Mouse (Mus musculus) B cell, adult 2 months (primary cell): ENCODE measurements around the gene Gucd1.
"Not testable (repeated sequence)": the region's sequence is repeated elsewhere in the genome, so short reads cannot be mapped to it uniquely, and the experiment has no call there.

Source experiments
- DNase-seq, 2 experiments: peaks; one replicate each; pipeline ENCODE4 v3.0.0; 2022

Gene Gucd1

GRCm38 (mm10) chr10:75534934-75535333 lies 17.2 kb upstream of the Gucd1 start:
- DNase-seq, result no peak

DNA sequence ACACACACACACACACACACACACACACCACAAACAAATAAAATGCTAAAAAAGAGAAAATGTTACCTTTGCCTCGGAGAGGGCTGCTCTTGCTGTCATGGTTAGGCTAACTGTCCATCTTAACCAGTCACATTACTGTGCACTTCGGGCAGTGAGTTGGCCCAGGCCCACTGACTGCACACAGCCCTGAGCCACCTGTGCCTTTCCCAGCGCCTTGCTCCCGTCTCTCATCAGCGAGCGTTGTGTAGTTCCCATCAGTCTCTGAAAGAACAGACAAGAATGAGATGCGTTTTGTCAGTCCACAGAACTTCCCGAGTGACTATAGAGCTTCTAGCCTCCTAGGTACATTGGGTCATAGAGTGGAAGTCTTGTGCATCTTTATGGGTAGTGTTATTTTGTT lies 16.4 kb upstream of the Gucd1 start:
- DNase-seq, result no peak

- no peak for DNase-seq
Measured at GRCm38 (mm10) chr10:75531532-75532090, 13.8 kb upstream of the Gucd1 start.

DNA sequence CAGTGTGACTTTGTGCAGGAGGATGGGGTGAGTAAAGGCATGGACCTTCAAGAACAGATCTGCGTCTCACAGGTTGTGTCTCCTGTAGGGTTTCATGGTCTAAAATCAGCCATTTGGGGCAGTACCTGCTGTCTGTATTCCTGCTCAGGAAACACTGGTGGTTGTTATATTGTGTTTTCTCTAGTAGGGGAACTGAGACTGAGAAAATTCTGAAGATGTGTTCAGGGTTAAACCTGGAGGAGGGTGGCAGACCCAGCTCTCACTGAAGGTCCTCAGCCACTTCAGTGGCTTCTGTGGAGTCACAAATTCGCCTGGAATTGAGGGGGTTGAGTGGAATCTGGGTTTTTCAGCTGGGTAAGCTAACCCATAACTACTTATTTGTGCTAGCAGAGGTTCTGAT lies 12.6 kb upstream of the Gucd1 start:
- no peak for DNase-seq

DNA sequence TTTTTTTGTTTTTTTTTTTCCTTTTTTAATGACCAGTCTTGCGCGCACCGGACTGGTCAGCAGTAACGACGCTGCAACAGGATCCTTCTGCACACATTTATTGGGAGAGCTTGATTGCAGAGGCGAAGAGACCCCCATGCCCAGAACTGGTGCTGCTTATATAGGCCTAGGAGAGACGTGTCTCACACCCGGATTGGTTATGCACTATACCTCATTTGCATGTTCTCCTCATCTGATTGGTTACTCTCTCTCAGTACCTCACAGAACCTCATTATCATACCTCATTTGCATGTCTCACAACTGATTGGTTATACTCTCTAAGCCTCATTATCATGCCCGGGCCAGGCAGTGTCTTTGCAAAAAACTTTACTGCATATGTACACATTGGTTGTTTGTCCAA lies 7.7 kb upstream of the Gucd1 start:
- DNase-seq, result not testable (repeated sequence)

DNA sequence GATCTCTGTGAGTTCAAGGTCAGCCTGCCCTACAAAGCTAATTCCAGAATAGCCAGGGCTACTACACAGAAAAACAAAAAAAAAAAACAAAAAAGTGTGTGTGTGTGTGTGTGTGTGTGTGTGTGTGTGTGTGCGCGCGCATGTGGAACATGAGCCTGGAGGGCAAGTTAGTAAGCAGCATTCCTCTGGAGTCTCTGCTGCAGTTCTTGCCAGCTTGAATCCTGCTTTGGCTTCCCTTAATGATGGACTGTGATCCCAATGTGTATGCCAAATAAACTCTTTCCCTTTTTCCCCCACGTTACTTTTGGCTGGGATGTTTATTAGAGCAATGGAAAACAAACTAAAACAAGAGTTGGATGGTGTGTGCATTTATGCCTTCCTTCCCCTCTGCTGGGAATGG lies 3.9 kb upstream of the Gucd1 start:
- no peak for DNase-seq

DNA sequence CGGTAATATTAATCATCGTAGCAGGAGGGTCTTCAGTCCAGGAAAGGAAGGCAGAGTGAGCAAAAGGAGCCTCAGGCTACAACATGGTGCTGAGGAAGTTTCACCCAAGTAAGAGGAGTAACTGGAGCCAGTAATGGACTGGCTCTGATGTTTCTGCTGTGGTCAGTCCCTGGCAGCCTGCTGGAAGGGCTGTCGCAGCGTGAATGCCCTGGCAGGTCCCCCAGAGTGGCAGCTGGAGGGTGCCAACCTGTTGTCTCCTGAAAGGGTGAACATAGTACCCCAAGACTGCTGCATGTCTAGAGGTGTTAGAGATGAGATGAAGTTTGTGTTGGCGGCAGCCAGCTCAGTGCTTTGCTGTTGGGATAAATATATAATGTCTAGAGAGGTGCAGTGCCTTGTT lies 2.8 kb upstream of the Gucd1 start:
- no peak for DNase-seq

DNA sequence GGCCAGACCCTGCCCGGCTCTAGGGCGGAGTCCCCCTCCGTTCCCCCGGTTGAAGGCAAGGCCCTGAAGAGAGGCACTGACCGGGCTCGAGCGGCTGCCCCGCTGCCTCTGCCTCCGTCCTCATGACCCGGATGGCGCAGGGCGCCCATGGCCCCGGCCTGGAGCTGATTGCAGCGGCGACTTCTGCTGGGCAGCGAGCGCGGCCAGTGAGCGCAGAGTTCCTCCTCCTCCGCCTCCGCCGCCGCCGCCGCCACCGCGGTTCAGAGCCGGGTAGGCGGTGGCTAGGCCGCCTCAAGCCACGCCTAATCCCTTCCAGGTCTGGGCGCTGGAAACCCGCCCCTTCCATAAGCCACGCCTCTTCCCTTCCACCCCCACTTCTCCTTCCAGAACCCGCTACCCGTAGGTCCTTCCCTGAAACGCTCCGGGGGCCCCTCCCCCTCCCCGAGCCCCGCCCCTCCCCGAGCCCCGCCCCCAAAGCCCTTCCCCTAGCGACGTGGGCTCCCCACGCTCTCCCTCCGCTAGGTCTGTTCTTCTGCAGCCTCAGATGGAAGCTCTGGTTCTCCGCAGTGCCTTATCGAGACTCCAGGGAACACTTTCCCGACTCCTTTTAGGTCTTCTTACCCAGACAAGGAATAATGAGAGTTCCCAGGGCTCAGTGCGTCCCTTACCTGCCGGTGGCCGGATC lies 557 bp downstream of the Gucd1 start, which contains the start of gene Snrpd3:
Gene Snrpd3, plus strand, starts transcription at position 479 of the 685 bp plus-strand sequence.
- DNase-seq, result peak; percentile 93 to 94

DNA sequence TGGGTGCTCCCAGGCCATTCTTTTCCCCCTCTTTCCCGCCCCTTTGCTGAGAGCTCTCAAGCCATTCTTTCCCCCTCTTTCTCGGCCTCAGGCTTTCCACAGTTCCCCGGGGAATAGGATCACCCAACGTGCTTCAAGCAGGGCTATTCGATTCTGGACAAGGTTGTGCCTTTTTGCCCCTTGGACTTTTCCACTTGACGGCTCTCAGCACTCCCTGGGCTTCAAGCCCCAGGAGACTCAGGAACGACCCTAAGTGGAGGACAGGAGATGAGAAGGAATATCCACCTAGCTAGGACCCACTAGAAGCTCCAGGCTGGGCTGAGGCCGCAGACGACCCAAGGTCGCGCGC lies 1.1 kb downstream of the Gucd1 start:
- peak in 1 of 2 experiments; percentile 12 for DNase-seq

DNA sequence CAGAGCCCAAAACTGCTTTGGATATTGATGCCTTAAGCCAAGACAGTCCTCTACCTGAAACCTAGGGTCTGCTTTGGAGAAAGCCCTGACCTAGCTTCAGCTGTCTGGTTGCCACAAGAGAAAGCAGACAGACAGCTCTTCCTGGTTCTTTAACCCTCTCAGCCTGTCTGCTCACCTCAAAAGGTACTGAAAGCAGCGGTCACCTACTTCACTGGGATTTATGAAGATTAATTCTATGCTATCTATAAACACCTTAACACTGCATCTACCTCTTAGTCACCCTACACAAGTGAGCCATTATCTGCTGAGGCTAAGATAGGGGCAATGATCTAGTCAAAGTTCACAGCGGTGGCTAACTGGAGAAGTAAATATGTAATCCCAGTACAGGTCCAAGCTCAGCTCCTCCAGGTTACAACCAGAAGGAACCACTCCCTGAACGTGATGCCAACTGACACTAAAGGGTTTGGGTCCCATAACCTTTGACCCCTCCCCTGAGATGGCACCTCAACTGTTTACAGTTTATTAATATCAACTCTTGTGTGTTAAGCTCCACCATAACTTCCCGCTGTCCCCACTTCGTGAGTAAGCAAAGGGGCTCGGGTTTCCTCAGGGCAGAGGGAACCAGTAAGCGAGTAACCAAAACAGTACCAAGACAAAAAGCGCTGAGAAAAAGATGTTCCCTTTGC lies 1.6 kb downstream of the Gucd1 start:
- no peak for DNase-seq

GRCm38 (mm10) chr10:75515216-75516037 lies 2.3 kb downstream of the Gucd1 start:
- DNase-seq, result no peak

DNA sequence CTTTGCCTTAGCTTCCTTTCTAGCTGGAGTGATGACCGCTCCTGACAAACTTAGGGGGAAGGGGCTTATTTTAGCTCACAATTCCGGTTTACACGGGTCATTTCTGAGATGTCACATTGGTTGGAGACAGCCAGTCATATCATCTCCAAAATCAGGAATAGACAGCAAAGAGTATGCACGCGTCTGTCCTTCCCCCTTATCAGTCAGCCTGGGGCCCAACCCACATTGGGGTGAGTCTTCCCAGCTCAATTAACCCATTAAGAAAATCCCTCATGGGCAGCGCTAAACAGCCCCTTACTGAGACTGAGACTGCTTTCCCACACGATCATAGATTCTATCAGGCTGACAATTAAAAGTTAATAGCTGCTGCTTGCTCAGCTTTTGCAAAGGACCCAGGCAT lies 3.4 kb downstream of the Gucd1 start:
- DNase-seq, result no peak

DNA sequence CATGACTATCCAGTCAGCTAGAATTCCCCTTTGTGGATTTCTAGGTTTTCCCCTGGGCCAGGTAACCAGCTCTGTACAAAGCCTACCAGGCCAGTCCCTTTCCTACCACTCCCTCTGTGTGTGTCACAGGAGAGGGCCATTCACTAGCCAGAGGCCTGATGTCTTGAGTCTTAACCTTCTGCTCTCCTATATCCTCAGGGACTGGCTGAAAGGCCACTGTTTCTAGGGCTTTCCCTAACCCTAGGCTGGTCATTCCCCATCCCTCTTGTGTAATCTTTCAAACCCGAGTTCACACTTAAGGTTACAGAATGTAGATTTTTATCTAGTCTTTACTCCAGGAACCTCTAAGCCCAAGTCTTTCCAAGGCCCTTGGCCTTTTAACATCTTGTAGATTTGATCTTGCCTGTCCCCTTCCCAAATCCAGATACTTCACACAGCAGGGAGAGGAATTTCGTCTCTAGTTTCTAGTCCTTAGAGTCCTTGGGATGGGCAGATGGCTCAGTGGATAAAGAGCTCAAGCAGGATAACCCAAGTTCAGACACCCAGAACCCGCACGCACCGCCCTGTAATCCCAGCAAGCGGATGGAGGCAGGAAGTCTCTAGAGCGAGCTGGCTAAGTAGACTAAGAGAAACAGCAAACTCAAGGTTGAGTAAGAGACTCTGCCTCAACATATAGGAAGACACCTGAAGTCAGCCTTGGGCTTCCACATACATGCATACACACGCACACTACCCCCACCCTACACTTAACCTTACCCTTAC lies 4.3 kb downstream of the Gucd1 start:
- DNase-seq, result no peak

DNA sequence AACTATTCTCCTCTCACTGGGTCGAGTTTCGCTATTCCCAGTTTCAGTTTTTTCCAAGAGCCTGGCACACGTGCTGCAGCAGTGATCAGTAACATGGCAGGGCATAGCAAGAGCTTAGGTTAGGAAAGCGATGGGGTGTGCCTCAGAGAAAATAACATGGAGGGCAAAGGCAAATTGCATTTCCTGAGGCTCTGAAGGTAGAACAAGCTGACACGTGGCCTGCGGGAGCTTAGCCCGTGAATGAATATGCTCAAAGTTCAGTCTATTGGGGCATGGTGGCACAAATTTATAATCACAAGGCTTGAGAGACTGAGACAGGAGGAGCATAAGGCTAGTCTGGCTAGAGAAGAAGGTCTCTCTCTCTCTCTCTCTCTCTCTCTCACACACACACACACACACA lies 5.0 kb downstream of the Gucd1 start:
- DNase-seq, result no peak

GRCm38 (mm10) chr10:75511897-75512296 lies 5.9 kb downstream of the Gucd1 start:
- no peak for DNase-seq

- no peak for DNase-seq
Measured at GRCm38 (mm10) chr10:75511060-75511459, 6.7 kb downstream of the Gucd1 start.

GRCm38 (mm10) chr10:75510446-75510845 lies 7.3 kb downstream of the Gucd1 start:
- no peak for DNase-seq

DNA sequence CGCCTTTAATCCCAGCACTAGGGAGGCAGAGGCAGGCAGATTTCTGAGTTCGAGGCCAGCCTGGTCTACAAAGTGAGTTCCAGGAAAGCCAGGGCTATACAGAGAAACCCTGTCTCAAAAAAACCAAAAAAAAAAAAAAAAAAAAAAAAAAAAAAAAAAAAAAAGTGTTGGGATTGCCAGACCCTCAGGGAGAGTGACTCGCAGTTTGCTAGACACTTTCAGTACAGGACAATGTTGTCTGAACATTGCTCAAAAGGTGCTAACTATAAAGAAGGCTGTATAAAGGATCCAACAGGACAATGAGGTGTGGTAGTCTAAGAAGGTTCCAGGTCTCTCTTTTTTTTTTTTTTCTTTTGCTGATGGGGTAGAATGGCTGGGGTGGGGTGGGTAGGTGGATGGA lies 11.8 kb downstream of the Gucd1 start:
- not testable (repeated sequence) for DNase-seq

- no peak for DNase-seq
Measured at GRCm38 (mm10) chr10:75505130-75505495, 12.7 kb downstream of the Gucd1 start.

DNA sequence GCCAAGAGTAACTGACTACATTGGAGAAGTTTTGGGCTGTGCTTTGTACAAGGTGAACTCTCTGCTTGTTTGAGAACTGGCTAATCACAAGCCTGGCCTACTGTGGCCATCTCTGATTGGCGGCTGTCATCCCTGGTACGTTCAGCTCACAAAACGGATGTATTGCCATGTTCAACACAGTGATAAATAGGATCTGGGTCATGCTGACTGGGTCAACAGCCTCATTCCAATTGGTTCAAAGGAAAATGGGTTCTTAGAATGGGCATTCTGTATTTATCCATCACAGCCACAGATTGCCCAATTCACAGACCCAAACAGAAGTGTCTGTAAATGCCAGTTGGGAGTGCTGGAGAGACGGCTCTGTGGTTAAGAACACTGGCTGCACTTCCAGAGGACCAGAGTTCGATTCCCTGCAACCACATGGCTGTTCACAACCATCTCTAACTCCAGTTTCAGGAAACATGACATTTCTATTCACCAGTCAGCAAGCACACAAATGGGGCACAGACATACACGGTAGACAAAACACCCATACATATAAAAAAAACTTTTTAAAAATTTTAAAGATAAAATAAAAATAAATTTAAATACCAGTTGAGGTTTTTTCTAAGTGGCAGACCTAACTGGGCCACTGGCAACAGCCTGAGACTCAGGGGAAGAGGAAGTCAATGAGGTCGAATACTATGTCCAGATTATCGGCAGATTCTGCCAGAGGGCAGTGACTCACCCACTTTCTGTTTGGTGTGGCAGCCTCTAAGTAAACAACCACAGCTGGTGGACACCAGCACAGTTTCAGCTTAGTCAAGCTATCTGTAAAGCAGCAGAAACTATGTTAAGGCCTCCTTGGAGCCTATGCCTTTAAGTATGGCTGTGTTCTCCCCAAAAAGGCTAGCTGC lies 13.3 kb downstream of the Gucd1 start:
- no peak for DNase-seq

- no peak for DNase-seq
Measured at GRCm38 (mm10) chr10:75503692-75504091, 14.1 kb downstream of the Gucd1 start.

DNA sequence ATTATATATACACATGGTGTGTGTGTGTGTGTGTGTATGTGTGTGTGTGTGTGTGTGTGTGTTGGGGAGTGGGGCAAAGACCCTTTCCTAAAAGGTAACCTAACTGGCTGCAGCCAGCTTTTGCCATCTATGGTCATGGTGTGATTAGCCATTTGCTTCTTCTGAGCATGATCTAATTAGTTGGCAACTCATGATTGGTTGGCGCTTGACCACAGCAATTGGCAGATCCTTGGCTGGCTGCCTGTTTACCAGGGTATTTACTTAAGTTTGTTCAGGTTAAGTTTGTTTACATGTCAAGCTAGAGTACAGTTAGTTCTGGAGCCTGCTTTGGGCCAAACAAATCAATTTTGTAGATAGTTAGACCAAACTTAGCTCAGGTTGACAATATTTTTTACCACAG lies 16.1 kb downstream of the Gucd1 start:
- no peak for DNase-seq
